Mouse (Mus musculus): Measurements from ENCODE around the gene Mycbp.

DNA sequence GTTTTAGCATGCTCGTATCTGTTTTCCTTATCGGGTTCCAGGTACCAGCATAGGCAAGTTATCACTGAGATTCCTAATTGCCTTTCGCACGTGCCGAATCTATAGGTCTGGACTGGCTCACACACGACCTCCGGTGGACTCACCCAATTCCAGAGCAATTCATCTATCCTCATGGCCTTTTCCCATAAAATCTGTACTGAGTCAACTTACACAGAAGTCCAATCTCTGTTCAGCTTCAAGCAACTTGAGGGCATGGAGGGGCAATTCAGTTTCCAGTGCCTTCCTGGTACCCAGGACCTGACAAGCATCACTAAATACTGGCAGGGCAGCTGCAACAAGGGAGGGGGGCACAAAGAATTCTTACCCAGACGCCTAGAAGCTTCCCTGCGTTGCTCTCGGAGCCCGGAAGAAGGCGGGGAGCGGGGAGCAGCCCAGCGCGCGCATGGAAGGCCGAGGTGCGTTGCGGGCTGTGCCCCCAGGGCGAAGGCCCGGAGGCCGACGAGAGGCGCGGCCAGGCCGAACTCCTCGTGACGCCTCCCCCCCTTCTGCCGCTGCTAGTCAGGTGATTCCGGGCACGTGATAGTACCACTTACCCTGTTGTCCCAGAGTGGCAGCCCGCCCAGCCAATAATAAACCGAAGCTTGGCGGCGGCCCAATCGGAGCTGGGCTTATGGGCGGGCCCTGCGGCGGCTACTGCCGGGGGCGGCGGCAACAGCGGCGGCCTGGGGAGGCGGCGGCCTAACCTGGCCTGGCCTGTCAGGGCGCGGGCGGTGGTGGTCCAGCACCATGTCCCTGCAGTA, 12.3 kb downstream of the Mycbp start, which contains the start of gene Rragc:
- TF ChIP-seq CTCF (IDR thresholded peaks at IDR 0.05; ENCODE audit: low read depth) (peak; percentile 7), EP300 (optimal IDR thresholded peaks at IDR 0.05) (peak; percentile 87)
